15 mouse cellular contexts compared by ENCODE assay signal in genomic region chr3:54457416-54457815, GRCm38 (mm10).
"Had no signal": no experiment of that assay in that cellular context is flagged by ENCODE, and none has a peak within 500 bp of the region (broad histone marks: within the 10 kb centered on the region; RNA-seq: fewer than 3 reads in every experiment).

No protein-coding gene starts in this region.

- H3K36me3 ChIP-seq: limb, embryonic 12.5 days; midbrain, embryonic 15.5 days; neural tube, embryonic 13.5 days had no signal

- H3K4me1 ChIP-seq: limb, embryonic 12.5 days; megakaryocyte, embryonic 14.5 days; midbrain, embryonic 15.5 days; neural tube, embryonic 13.5 days had no signal

- DNase-seq: kidney, adult 8-10 months; kidney, postnatal 36 days; liver; lung, adult 18-20 months; lung, postnatal 4 days; retina, postnatal 1 day; right cerebral cortex, postnatal 4 days; thymus, postnatal 4 days had no signal

- H3K4me3 ChIP-seq: limb, embryonic 12.5 days; megakaryocyte, embryonic 14.5 days; midbrain, embryonic 15.5 days; neural tube, embryonic 13.5 days had no signal

- H3K9me3 ChIP-seq: limb, embryonic 12.5 days; megakaryocyte, embryonic 14.5 days; midbrain, embryonic 15.5 days; neural tube, embryonic 13.5 days had no signal

- H3K27me3 ChIP-seq: limb, embryonic 12.5 days; megakaryocyte, embryonic 14.5 days; midbrain, embryonic 15.5 days; neural tube, embryonic 13.5 days had no signal

- H3K27ac ChIP-seq: limb, embryonic 12.5 days; liver, embryonic 14.5 days; midbrain, embryonic 15.5 days; neural tube, embryonic 13.5 days had no signal

- H3K9ac ChIP-seq: limb, embryonic 12.5 days; liver, embryonic 14.5 days; midbrain, embryonic 15.5 days; neural tube, embryonic 13.5 days had no signal

- ATAC-seq: intestine, postnatal 0 days; midbrain, embryonic 15.5 days had no signal

- H3K4me2 ChIP-seq: limb, embryonic 12.5 days; midbrain, embryonic 11.5 days; midbrain, embryonic 15.5 days; neural tube, embryonic 13.5 days had no signal
